Mouse (Mus musculus) adrenal gland, adult 18-20 months (tissue): ENCODE measurements around the gene Rbm39. TPM values are rescaled to one million over a fixed set of nuclear protein-coding genes. Genes with fewer than 3 reads are reported as not detected.
A peak's percentile ranks its signal among the peaks of the same experiment; 100 is the strongest.
"Not testable (repeated sequence)": the region's sequence is repeated elsewhere in the genome, so short reads cannot be mapped to it uniquely, and the experiment has no call there.

ENCODE experiments used
- DNase-seq, 2 experiments: peaks; one replicate each; pipeline ENCODE4 v3.0.0; 2021 to 2022; ENCODE audit warnings: low spot score in 2 of 2
- long read RNA-seq, 2 experiments: library from polyadenylated mRNA; stranded (forward); transcript quantifications; one replicate each; pipeline ENCODE4 v2.0.0; 2021
- total RNA-seq, 2 experiments: library from RNA; stranded (reverse); gene quantifications; 1 replicate in 1 of 2; 2 replicates in 1 of 2; pipeline ENCODE4 v1.2.3; 2021

Gene Rbm39
- total RNA-seq: 100 to 1,000 TPM; 283 to 382 TPM
- long read RNA-seq, experiment 1, transcript Rbm39-225 (18 exons, 2,120 nt): minor isoform, 5 of 207 reads
- long read RNA-seq, experiment 1, transcript Rbm39-223 (18 exons, 2,127 nt): minor isoform, 5 of 207 reads
- long read RNA-seq, experiment 1, transcript Rbm39-201 (17 exons, 2,711 nt): minor isoform, 54 of 207 reads
- long read RNA-seq, experiment 1, transcript Rbm39-203 (17 exons, 2,810 nt): major isoform, 63 of 207 reads
- long read RNA-seq, experiment 1, partial matches to known transcripts: 6 of 207 reads
- long read RNA-seq, experiment 1, other reads (novel, unspliced or antisense): 72 of 207 reads
- long read RNA-seq, experiment 2, transcript Rbm39-201 (17 exons, 2,711 nt): minor isoform, 140 of 433 reads
- long read RNA-seq, experiment 2, transcript Rbm39-225 (18 exons, 2,120 nt): minor isoform, 8 of 433 reads
- long read RNA-seq, experiment 2, transcript Rbm39-205 (2 exons, 1,008 nt): minor isoform, 5 of 433 reads
- long read RNA-seq, experiment 2, transcript Rbm39-203 (17 exons, 2,810 nt): major isoform, 152 of 433 reads
- long read RNA-seq, experiment 2, partial matches to known transcripts: 50 of 433 reads
- long read RNA-seq, experiment 2, other reads (novel, unspliced or antisense): 75 of 433 reads

- DNase-seq: peak; percentile 100
Observed at GRCm38 (mm10) chr2:156180094-156180821, at the start of gene Rbm39. TSS of gene Rbm39 (minus strand) at chr2:156180238.

GRCm38 (mm10) chr2:156229171-156229570 is 49.1 kb upstream of the Rbm39 start:
- no peak for DNase-seq

- DNase-seq: no peak
Observed at GRCm38 (mm10) chr2:156227689-156228088, 47.7 kb upstream of the Rbm39 start.

GRCm38 (mm10) chr2:156224043-156224442 is 44.0 kb upstream of the Rbm39 start:
- no peak for DNase-seq

- no peak for DNase-seq
Observed at GRCm38 (mm10) chr2:156222100-156222499, 42.1 kb upstream of the Rbm39 start.

GRCm38 (mm10) chr2:156217786-156218185 is 37.7 kb upstream of the Rbm39 start:
- DNase-seq: no peak

- no peak for DNase-seq
Observed at GRCm38 (mm10) chr2:156203917-156204316, 23.9 kb upstream of the Rbm39 start.

- peak; percentile 48 to 50 for DNase-seq
Observed at GRCm38 (mm10) chr2:156202848-156203437, 22.9 kb upstream of the Rbm39 start.

- no peak for DNase-seq
Observed at GRCm38 (mm10) chr2:156201486-156201885, 21.4 kb upstream of the Rbm39 start.

GRCm38 (mm10) chr2:156199944-156200343 is 19.9 kb upstream of the Rbm39 start:
- DNase-seq: no peak

GRCm38 (mm10) chr2:156197129-156197911 is 17.3 kb upstream of the Rbm39 start:
- DNase-seq: no peak

- peak; percentile 99 for DNase-seq
Observed at GRCm38 (mm10) chr2:156196302-156197128, 16.5 kb upstream of the Rbm39 start, which contains the start of gene Phf20. TSS of gene Phf20 (plus strand) at chr2:156196466.

GRCm38 (mm10) chr2:156194571-156194970 is 14.5 kb upstream of the Rbm39 start:
- no peak for DNase-seq

- DNase-seq: no peak
Observed at GRCm38 (mm10) chr2:156193066-156193862, 13.2 kb upstream of the Rbm39 start.

- DNase-seq: no peak
Observed at GRCm38 (mm10) chr2:156192068-156192467, 12.0 kb upstream of the Rbm39 start.

- DNase-seq: no peak
Observed at GRCm38 (mm10) chr2:156191540-156191939, 11.5 kb upstream of the Rbm39 start.

- no peak for DNase-seq
Observed at GRCm38 (mm10) chr2:156190004-156190896, 10.2 kb upstream of the Rbm39 start.

GRCm38 (mm10) chr2:156189241-156189640 is 9.2 kb upstream of the Rbm39 start:
- not testable (repeated sequence) for DNase-seq
